Mouse (Mus musculus): ENCODE results near the gene Ppat. TPM values are rescaled to one million over a fixed set of nuclear protein-coding genes. Genes with fewer than 3 reads are reported as not detected.

Ppat gene
- total and polyA plus RNA-seq, 3 experiments = 103 to 180 (median 110) TPM

DNA sequence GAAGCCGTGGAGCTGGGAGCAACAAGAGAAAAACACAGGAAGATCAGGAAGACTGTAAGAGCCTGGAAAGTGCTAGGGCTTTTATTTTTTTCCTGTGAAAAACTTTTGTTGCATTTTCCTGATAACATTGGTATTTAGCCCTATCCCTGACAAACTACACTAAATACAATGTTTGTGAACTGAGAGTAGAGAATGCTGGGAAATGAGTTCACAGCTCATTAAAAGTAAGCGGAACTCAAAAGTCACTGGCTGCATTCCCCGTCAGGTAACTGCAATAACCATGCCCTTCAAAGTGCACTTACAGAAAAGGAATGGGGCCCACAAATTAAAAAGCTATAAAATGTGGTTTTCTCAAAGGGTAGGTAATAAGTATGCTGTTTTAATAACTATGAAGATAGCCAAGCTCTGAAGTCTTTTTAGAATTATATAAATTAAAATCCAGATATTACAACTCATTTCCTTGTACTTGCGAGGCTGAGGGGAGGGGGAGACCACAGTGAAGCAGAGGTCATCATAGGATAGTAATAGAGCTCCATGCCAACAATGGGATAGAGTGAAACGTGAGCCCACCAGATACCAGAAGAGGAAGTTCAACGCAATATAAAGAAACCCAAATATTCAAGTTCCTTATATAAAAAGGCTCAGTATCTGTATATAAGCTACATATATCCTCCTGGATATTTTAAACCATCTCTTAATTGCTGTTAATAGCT is 6.3 kb downstream of the Ppat start (continued):
- TF ChIP-seq GABPA (IDR thresholded peaks at IDR 0.05; ENCODE audit: low read depth, low read length) (no peak), MXI1 (IDR thresholded peaks at IDR 0.05; ENCODE audit: low read depth, low read length) (no peak; the same call in none of the 2 replicates), ZNF384 (IDR thresholded peaks at IDR 0.05; ENCODE audit: low read depth, low read length) (no peak)

DNA sequence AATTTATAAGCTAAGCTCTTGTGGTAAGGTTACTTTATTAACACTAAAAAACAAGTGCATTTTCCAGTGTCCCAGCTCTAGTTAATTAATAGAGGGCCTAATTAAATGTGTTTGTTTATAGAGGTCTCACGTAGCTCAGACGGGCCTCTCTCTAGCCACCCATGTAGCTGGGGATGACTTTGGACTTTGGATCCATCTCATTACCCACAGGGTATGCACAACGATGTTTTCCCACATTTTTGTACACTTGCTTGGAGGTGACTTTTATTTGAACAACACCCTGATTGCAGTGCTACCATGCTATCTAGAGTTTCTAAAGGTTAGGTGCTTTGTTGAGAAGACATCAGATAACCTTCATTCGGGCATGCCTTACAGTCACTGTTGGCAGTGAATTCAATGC is 8.9 kb downstream of the Ppat start:
- Histone ChIP-seq H3K27ac (ENCODE audit: control insufficient read depth, low read depth, low read length) (no peak overlapping the region), H3K27me3 (ENCODE audit: control insufficient read depth in 1 of 2, insufficient read depth in 2 of 2, low read length in 2 of 2) (no peaks in the 10 kb centered on the region), H3K9ac (ENCODE audit: control insufficient read depth, low read depth, low read length, poor library complexity, severe bottlenecking) (no peak overlapping the region), H3K4me3 (ENCODE audit: control insufficient read depth in 1 of 2, insufficient read depth in 1 of 2, low read depth in 2 of 2, low read length in 2 of 2) (no peak overlapping the region), H3K36me3 (ENCODE audit: control insufficient read depth in 1 of 2, insufficient read depth in 2 of 2, low read length in 2 of 2) (peaks cover 31 to 75% of the 10 kb centered on the region in 2 experiments), H3K79me2 (ENCODE audit: control insufficient read depth, insufficient read depth, low read length, poor library complexity) (peaks cover 66% of the 10 kb centered on the region), H3K9me3 (replicated peaks; ENCODE audit: insufficient read depth, low read length) (no peaks in the 10 kb centered on the region), H3K4me1 (ENCODE audit: control insufficient read depth in 1 of 2, insufficient read depth in 2 of 2, low read length in 2 of 2) (peaks cover 46 to 57% of the 10 kb centered on the region in 2 experiments)
- TF ChIP-seq EP300 (IDR thresholded peaks at IDR 0.05; ENCODE audit: low read depth in 1 of 2, low read length in 2 of 2) (no peak), RAD21 (IDR thresholded peaks at IDR 0.05; ENCODE audit: low read depth, low read length) (no peak), ZC3H11A (IDR thresholded peaks at IDR 0.05; ENCODE audit: low read depth, low read length) (no peak), ZNF384 (IDR thresholded peaks at IDR 0.05; ENCODE audit: low read depth, low read length) (no peak), KAT2A (conservative IDR thresholded peaks at IDR 0.05; ENCODE audit: low read depth, low read length) (no peak), GATA1 (IDR thresholded peaks at IDR 0.05; ENCODE audit: low read depth, low read length) (no peak), ELF1 (IDR thresholded peaks at IDR 0.05; ENCODE audit: low read depth, low read length) (no peak), SIN3A (IDR thresholded peaks at IDR 0.05; ENCODE audit: low read length) (no peak), USF1 (IDR thresholded peaks at IDR 0.05; ENCODE audit: low read depth, low read length) (no peak), MAX (IDR thresholded peaks at IDR 0.05; ENCODE audit: low read length) (no peak), ZKSCAN1 (IDR thresholded peaks at IDR 0.05; ENCODE audit: low read depth, low read length) (no peak), GABPA (IDR thresholded peaks at IDR 0.05; ENCODE audit: low read depth, low read length) (no peak), SMC3 (IDR thresholded peaks at IDR 0.05; ENCODE audit: low read depth, low read length) (no peak), POLR2A (IDR thresholded peaks at IDR 0.05; ENCODE audit: control insufficient read depth in 1 of 2, insufficient read depth in 1 of 2, low read depth in 1 of 2, low read length in 2 of 2, poor library complexity in 1 of 2) (no peak), MAFK (IDR thresholded peaks at IDR 0.05; ENCODE audit: borderline replicate concordance, low read depth, low read length) (no peak), CTCF (IDR thresholded peaks at IDR 0.05 in 2 of 3, conservative IDR thresholded peaks at IDR 0.05 in 1 of 3; ENCODE audit: control insufficient read depth in 1 of 3, insufficient read depth in 1 of 3, low read depth in 2 of 3, low read length in 3 of 3, poor library complexity in 1 of 3, severe bottlenecking in 1 of 3) (no peak), MYB (IDR thresholded peaks at IDR 0.05; ENCODE audit: low read depth, low read length) (no peak)
- DNase-seq (ENCODE audit: low read depth, low spot score) = no peak

DNA sequence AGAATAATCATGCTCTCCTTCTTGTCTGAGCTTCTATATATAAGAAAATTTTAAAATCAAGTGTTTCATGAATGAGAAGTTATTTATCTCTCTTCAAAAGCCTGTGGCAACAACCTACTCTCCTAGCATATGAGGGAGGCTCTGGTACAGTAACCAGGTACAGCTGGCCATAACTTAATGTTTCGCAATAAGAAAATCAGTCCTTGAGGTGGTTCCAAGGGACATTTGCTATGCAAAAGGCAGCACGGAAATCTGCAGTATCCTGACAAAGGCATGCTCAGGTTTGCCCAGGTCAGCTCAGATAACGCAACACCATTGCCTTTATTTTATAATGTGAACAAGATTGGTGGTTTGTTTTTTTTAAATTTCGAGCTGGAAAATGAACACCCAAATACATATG is 9.4 kb downstream of the Ppat start:
- no peak for DNase-seq (ENCODE audit: low read depth, low spot score)
- no peaks in the 10 kb centered on the region for H3K9me3 ChIP-seq (replicated peaks; ENCODE audit: insufficient read depth, low read length)
- H3K4me1 ChIP-seq (ENCODE audit: control insufficient read depth in 1 of 2, insufficient read depth in 2 of 2, low read length in 2 of 2) = peaks cover 41 to 53% of the 10 kb centered on the region in 2 experiments
- no peak overlapping the region for H3K9ac ChIP-seq (ENCODE audit: control insufficient read depth, low read depth, low read length, poor library complexity, severe bottlenecking)
- peaks cover 61% of the 10 kb centered on the region for H3K79me2 ChIP-seq (ENCODE audit: control insufficient read depth, insufficient read depth, low read length, poor library complexity)
- H3K27ac ChIP-seq (ENCODE audit: control insufficient read depth, low read depth, low read length) = no peak overlapping the region
- TF ChIP-seq RAD21 (IDR thresholded peaks at IDR 0.05; ENCODE audit: low read depth, low read length) (no peak), SMC3 (IDR thresholded peaks at IDR 0.05; ENCODE audit: low read depth, low read length) (no peak)
- H3K27me3 ChIP-seq (ENCODE audit: control insufficient read depth in 1 of 2, insufficient read depth in 2 of 2, low read length in 2 of 2) = no peaks in the 10 kb centered on the region
- peaks cover 31 to 70% of the 10 kb centered on the region in 2 experiments for H3K36me3 ChIP-seq (ENCODE audit: control insufficient read depth in 1 of 2, insufficient read depth in 2 of 2, low read length in 2 of 2)
- H3K4me3 ChIP-seq (ENCODE audit: control insufficient read depth in 1 of 2, insufficient read depth in 1 of 2, low read depth in 2 of 2, low read length in 2 of 2) = no peak overlapping the region
